Mouse (Mus musculus): ENCODE measurements around the gene Wdfy2. TPM values are rescaled to one million over a fixed set of nuclear protein-coding genes. Genes with fewer than 3 reads are reported as not detected.
A peak's percentile ranks its signal among the peaks of the same experiment; 100 is the strongest.

Wdfy2 gene
- polyA plus RNA-seq, 1 experiment from 2014 or later: 4.0 TPM

GRCm38 (mm10) chr14:62870238-62870638 is 32.8 kb downstream of the Wdfy2 start:
- Histone ChIP-seq H3K4me1 (replicated peaks) (no peaks in the 10 kb centered on the region; the same call in 1 of the 2 replicates), H3K4me3 (replicated peaks) (no peak overlapping the region), H3K9me3 (no peaks in the 10 kb centered on the region), H3K36me3 (no peaks in the 10 kb centered on the region), H3K27me3 (replicated peaks) (no peaks in the 10 kb centered on the region), H3K4me2 (replicated peaks) (no peak overlapping the region), H3K9ac (no peak overlapping the region), H3K27ac (no peak overlapping the region)
- ATAC-seq: no peak
- 94% methylated on average over 7 of the region's 7 CpGs for WGBS

GRCm38 (mm10) chr14:62871431-62871830 is 34.0 kb downstream of the Wdfy2 start:
- no peaks in the 10 kb centered on the region for H3K27me3 ChIP-seq (replicated peaks)
- WGBS: 92% methylated on average over 5 of the region's 5 CpGs
- no peak overlapping the region for H3K27ac ChIP-seq
- no peak overlapping the region for H3K4me3 ChIP-seq (replicated peaks)
- ATAC-seq: no peak
- H3K9ac ChIP-seq: no peak overlapping the region
- no peaks in the 10 kb centered on the region for H3K36me3 ChIP-seq
- H3K4me1 ChIP-seq (replicated peaks): no peaks in the 10 kb centered on the region; the same call in 1 of the 2 replicates
- H3K9me3 ChIP-seq: no peaks in the 10 kb centered on the region
- no peak overlapping the region for H3K4me2 ChIP-seq (replicated peaks)

GRCm38 (mm10) chr14:62871932-62872331 is 34.5 kb downstream of the Wdfy2 start:
- Histone ChIP-seq H3K27ac (no peak overlapping the region), H3K4me2 (replicated peaks) (no peak overlapping the region), H3K27me3 (replicated peaks) (no peaks in the 10 kb centered on the region), H3K4me1 (replicated peaks) (no peaks in the 10 kb centered on the region; the same call in 1 of the 2 replicates), H3K36me3 (no peaks in the 10 kb centered on the region), H3K9me3 (no peaks in the 10 kb centered on the region), H3K9ac (no peak overlapping the region), H3K4me3 (replicated peaks) (no peak overlapping the region)
- WGBS: 76% methylated on average over 2 of the region's 2 CpGs
- no peak for ATAC-seq

- WGBS: 76% methylated on average over 4 of the region's 4 CpGs
- ATAC-seq: no peak
- H3K4me2 ChIP-seq (replicated peaks): no peak overlapping the region
These were observed 36.3 kb downstream of the Wdfy2 start for GRCm38 (mm10) chr14:62873820-62874219.

DNA sequence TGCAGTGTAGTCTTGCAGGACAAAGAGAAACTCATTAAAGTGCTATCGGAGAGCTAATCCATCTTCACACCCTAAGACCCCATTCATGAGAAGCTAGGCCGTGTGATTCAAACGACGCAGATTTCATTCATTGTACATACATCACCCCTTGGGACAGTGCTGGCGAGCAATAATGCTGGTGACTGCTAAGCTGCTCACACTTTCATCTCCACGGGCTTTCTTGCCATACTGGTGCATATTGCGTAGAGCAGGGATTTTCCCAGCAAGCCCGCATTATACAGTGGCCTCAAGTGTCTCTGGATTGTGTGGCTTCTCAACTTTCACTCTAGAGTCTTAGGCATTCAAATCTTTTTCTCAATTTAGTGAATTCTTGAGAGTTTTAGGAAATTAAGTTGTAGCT is 36.9 kb downstream of the Wdfy2 start:
- ATAC-seq: no peak
- no peaks in the 10 kb centered on the region for H3K27me3 ChIP-seq (replicated peaks)
- H3K4me3 ChIP-seq (replicated peaks): no peak overlapping the region
- H3K9ac ChIP-seq: no peak overlapping the region
- no peak overlapping the region for H3K4me2 ChIP-seq (replicated peaks)
- H3K4me1 ChIP-seq (replicated peaks): no peaks in the 10 kb centered on the region
- H3K36me3 ChIP-seq: no peaks in the 10 kb centered on the region
- no peaks in the 10 kb centered on the region for H3K9me3 ChIP-seq
- 87% methylated on average over 8 of the region's 8 CpGs for WGBS
- no peak overlapping the region for H3K27ac ChIP-seq

More at GRCm38 (mm10) chr14:62873820-62874219, 36.3 kb downstream of the Wdfy2 start:
- Histone ChIP-seq H3K4me3 (replicated peaks) (no peak overlapping the region), H3K9ac (no peak overlapping the region), H3K36me3 (no peaks in the 10 kb centered on the region), H3K4me1 (replicated peaks) (no peaks in the 10 kb centered on the region), H3K27me3 (replicated peaks) (no peaks in the 10 kb centered on the region), H3K9me3 (no peaks in the 10 kb centered on the region), H3K27ac (no peak overlapping the region)

DNA sequence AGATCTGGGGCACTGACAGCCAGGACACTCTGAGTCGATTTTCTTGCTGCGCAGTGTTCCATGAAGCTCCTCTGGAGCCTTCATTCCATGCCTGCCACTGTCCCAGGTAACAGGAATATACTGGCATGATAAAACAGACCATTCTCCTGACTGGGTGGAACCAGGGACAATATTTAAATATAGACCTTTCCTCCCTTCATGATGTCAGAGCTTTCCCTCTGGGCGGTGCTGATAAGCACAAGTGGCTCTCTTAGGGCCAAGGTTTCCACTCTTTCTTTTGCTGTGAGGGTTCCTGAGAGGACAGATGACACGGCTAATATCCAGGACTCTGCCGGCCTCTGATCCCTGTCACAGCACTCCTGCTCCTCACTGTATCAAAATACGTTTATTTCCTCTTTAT is 40.6 kb downstream of the Wdfy2 start:
- H3K36me3 ChIP-seq: no peaks in the 10 kb centered on the region
- no peak overlapping the region for H3K4me2 ChIP-seq (replicated peaks)
- no peak overlapping the region for H3K9ac ChIP-seq
- no peak overlapping the region for H3K27ac ChIP-seq
- no peaks in the 10 kb centered on the region for H3K27me3 ChIP-seq (replicated peaks)
- no peaks in the 10 kb centered on the region for H3K9me3 ChIP-seq
- no peak overlapping the region for H3K4me3 ChIP-seq (replicated peaks)
- 0 out of 2 replicates have a peak, but pooled peaks cover 5% of the 10 kb centered on the region for H3K4me1 ChIP-seq (replicated peaks)
- peak; percentile 65 for ATAC-seq
- 67% methylated on average over 6 of the region's 6 CpGs for WGBS

- Histone ChIP-seq H3K4me3 (replicated peaks) (no peak overlapping the region), H3K9ac (no peak overlapping the region), H3K27ac (no peak overlapping the region), H3K4me2 (replicated peaks) (no peak overlapping the region), H3K27me3 (replicated peaks) (no peaks in the 10 kb centered on the region), H3K36me3 (no peaks in the 10 kb centered on the region), H3K4me1 (replicated peaks) (0 out of 2 replicates have a peak, but pooled peaks cover 5% of the 10 kb centered on the region), H3K9me3 (no peaks in the 10 kb centered on the region)
- WGBS: 68% methylated on average over 7 of the region's 7 CpGs
- peak; percentile 44; the same call in 1 of the 2 replicates for ATAC-seq
These were observed 41.4 kb downstream of the Wdfy2 start for GRCm38 (mm10) chr14:62878634-62879430.

- Histone ChIP-seq H3K27ac (no peak overlapping the region), H3K9me3 (no peaks in the 10 kb centered on the region), H3K27me3 (replicated peaks) (no peaks in the 10 kb centered on the region), H3K4me3 (replicated peaks) (no peak overlapping the region), H3K36me3 (no peaks in the 10 kb centered on the region), H3K4me2 (replicated peaks) (no peak overlapping the region), H3K9ac (no peak overlapping the region), H3K4me1 (replicated peaks) (0 out of 2 replicates have a peak, but pooled peaks cover 6% of the 10 kb centered on the region)
- WGBS: 16% methylated on average over 5 of the region's 5 CpGs
- ATAC-seq: peak; percentile 76
These were observed 42.0 kb downstream of the Wdfy2 start for GRCm38 (mm10) chr14:62879497-62879896.

DNA sequence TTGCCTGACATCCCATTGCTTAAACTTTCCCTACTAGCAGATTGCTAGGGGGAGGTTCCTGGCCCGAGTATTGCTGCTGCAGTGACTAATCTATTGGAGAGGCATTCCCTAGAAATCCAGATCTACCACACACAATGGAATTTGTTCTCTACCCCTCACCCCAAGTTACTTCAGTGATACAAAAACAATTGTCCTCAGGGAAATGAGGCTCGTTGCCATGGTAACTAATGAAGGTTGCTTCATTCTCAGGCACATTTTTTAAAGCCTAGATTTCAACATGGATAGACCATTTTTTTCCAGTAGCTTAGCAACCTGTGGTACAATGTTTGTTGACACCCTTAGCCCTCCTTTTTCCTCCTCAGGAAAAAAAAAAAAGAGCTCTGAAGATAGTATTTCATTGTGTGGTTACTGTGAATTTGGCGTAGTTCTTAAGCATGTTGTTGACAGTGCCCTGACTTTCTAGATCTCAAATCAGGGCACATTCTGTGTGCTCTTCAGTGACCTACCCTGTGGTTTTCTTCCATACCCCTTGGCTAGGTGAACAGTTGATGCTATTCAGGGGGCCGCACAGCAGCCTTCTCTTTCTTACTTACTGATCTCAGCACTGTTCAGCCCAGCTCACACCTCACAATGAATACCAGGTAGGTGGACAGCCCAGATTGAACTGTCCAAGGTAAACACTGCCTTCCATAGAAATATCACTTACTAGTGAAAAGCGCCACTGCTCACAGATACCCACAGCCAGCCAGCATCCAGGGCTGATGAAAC is 42.8 kb downstream of the Wdfy2 start:
- WGBS: 61% methylated on average over 5 of the region's 5 CpGs
- 0 out of 2 replicates have a peak, but pooled peaks cover 9% of the 10 kb centered on the region for H3K4me1 ChIP-seq (replicated peaks)
- no peaks in the 10 kb centered on the region for H3K27me3 ChIP-seq (replicated peaks)
- H3K36me3 ChIP-seq: no peaks in the 10 kb centered on the region
- H3K4me3 ChIP-seq (replicated peaks): no peak overlapping the region
- no peak overlapping the region for H3K4me2 ChIP-seq (replicated peaks)
- ATAC-seq: no peak
- no peak overlapping the region for H3K9ac ChIP-seq
- no peak overlapping the region for H3K27ac ChIP-seq
- no peaks in the 10 kb centered on the region for H3K9me3 ChIP-seq

GRCm38 (mm10) chr14:62882061-62882614 is 44.7 kb downstream of the Wdfy2 start:
- WGBS: 47% methylated on average over 4 of the region's 4 CpGs
- ATAC-seq: no peak

DNA sequence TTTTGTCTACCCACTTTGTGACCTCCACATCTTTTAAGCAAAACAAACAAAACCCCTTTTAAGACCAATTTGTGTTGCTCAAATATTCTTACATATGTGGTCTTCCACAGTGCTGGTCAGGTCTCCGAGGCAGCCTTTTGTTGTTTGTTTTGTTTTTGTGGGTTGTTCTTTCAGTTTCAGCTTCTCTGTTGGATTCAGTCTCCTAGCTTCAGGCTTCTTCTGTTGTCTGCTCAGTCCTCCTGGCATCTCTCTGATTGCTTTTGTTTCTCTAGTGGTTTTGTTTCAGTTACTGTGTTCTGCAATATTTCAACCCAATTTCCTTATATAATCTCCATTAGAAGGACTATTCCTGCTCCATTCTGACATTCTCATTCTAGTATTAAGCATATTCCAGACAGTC is 46.1 kb downstream of the Wdfy2 start:
- WGBS: 55% methylated on average over 1 of the region's 1 CpGs
- 0 out of 2 replicates have a peak, but pooled peaks cover 9% of the 10 kb centered on the region for H3K4me1 ChIP-seq (replicated peaks)
- ATAC-seq: no peak
- H3K9ac ChIP-seq: no peak overlapping the region
- no peak overlapping the region for H3K27ac ChIP-seq
- H3K27me3 ChIP-seq (replicated peaks): no peaks in the 10 kb centered on the region
- H3K4me2 ChIP-seq (replicated peaks): no peak overlapping the region
- no peaks in the 10 kb centered on the region for H3K36me3 ChIP-seq
- no peaks in the 10 kb centered on the region for H3K9me3 ChIP-seq
- no peak overlapping the region for H3K4me3 ChIP-seq (replicated peaks)

More at GRCm38 (mm10) chr14:62882061-62882614, 44.7 kb downstream of the Wdfy2 start:
- H3K36me3 ChIP-seq: no peaks in the 10 kb centered on the region
- no peak overlapping the region for H3K4me2 ChIP-seq (replicated peaks)
- no peak overlapping the region for H3K4me3 ChIP-seq (replicated peaks)
- no peaks in the 10 kb centered on the region for H3K27me3 ChIP-seq (replicated peaks)
- H3K4me1 ChIP-seq (replicated peaks): 0 out of 2 replicates have a peak, but pooled peaks cover 9% of the 10 kb centered on the region
- no peaks in the 10 kb centered on the region for H3K9me3 ChIP-seq
- no peak overlapping the region for H3K27ac ChIP-seq
- no peak overlapping the region for H3K9ac ChIP-seq

DNA sequence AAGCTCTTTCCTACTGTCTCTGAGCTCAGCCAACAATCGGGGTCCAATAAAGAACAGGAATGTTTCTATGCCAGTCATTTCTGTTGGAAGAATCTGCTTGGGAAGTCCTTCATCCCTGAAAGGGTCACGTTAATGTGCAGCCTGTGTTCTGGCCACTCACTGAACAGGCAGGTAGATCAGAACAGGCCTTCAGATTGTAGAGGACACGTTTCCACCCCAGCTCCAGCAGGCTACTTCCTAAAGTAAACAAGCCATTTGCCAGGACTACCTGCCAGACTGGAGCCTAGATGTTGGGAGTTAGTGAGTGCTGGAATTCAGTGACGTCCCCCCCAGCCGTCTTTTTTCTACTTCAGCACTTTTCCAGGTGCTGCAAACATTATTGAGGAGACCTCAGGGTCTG is 46.7 kb downstream of the Wdfy2 start:
- Histone ChIP-seq H3K4me3 (replicated peaks) (no peak overlapping the region), H3K4me2 (replicated peaks) (no peak overlapping the region), H3K36me3 (no peaks in the 10 kb centered on the region), H3K9me3 (no peaks in the 10 kb centered on the region), H3K9ac (no peak overlapping the region), H3K27me3 (replicated peaks) (no peaks in the 10 kb centered on the region), H3K27ac (no peak overlapping the region), H3K4me1 (replicated peaks) (0 out of 2 replicates have a peak, but pooled peaks cover 9% of the 10 kb centered on the region)
- WGBS: 32% methylated on average over 5 of the region's 5 CpGs
- no peak for ATAC-seq
